Mouse (Mus musculus) forebrain, embryonic 14.5 days (tissue): Measurements from ENCODE around the gene Med12l. TPM values are rescaled to one million over a fixed set of nuclear protein-coding genes. Genes with fewer than 3 reads are reported as not detected.
"Not testable (repeated sequence)": the region's sequence is repeated elsewhere in the genome, so short reads cannot be mapped to it uniquely, and the experiment has no call there.

ENCODE experiments used
- ATAC-seq: fragments of 200-750 bp; cut with Nextera tagmentation; 2 replicates; pipeline ENCODE4 v1.8.0; 2017; ENCODE audit warnings: mild to moderate bottlenecking, moderate library complexity
- DNase-seq: peaks from one replicate; pipeline ENCODE4 v3.0.0-alpha.2; 2015; ENCODE audit warnings: low spot score
- H3K27ac ChIP-seq: fragments of 300-500 bp; sonication (generic); 2 replicates; pipeline ENCODE4 v1.5.1; 2014; ENCODE audit warnings: low read depth, mild to moderate bottlenecking, control low read depth, low read length, moderate library complexity
- H3K27me3 ChIP-seq: fragments of 300-500 bp; sonication (generic); replicated peaks from 2 replicates; pipeline ENCODE4 v1.6.1; 2014; ENCODE audit warnings: low read length, control low read depth, mixed read lengths; ENCODE audit not compliant: control insufficient read depth, insufficient read depth
- H3K36me3 ChIP-seq: fragments of 300-500 bp; sonication (generic); 2 replicates; pipeline ENCODE4 v1.6.1; 2014; ENCODE audit warnings: low read length, control low read depth; ENCODE audit not compliant: control insufficient read depth, insufficient read depth
- H3K4me1 ChIP-seq: fragments of 300-500 bp; sonication (generic); 2 replicates; pipeline ENCODE4 v1.6.1; 2014; ENCODE audit warnings: antibody characterized with exemption, low read length, control low read depth; ENCODE audit not compliant: control insufficient read depth, insufficient read depth
- H3K4me2 ChIP-seq: fragments of 300-500 bp; sonication (generic); 2 replicates; pipeline ENCODE4 v1.6.1; 2014; ENCODE audit warnings: mild to moderate bottlenecking, control low read depth, low read length
- H3K4me3 ChIP-seq: fragments of 300-500 bp; sonication (generic); 2 replicates; pipeline ENCODE4 v1.5.1; 2014; ENCODE audit warnings: low read depth, low read length, control low read depth
- H3K9ac ChIP-seq: fragments of 300-500 bp; sonication (generic); 2 replicates; pipeline ENCODE4 v1.6.1; 2014; ENCODE audit warnings: mild to moderate bottlenecking, low read length, control low read depth, moderate library complexity
- H3K9me3 ChIP-seq: fragments of 300-500 bp; sonication (generic); replicated peaks from 2 replicates; pipeline ENCODE4 v1.6.1; 2016; ENCODE audit warnings: low read length, control low read depth, mixed read lengths; ENCODE audit not compliant: control insufficient read depth
- WGBS: fragments of 180-500 bp; shearing (Covaris S2); extraction: QIAGEN DNeasy Blood & Tissue Kit; methylation state at CpG from one replicate; pipeline ENCODE4 v1.1.7; 2014; 5-methylcytosine and 5-hydroxymethylcytosine counted together
- polyA plus RNA-seq: library from polyadenylated mRNA; unstranded; fragments of >200 nt; fragmentation: Nextera tagmentation; extraction: Ambion mirVana; gene quantifications from 2 replicates; pipeline ENCODE4 v1.2.1, GENCODE M21; 2014

Med12l gene
- polyA plus RNA-seq, 1 experiment from 2014 or later = 2.3 TPM

DNA sequence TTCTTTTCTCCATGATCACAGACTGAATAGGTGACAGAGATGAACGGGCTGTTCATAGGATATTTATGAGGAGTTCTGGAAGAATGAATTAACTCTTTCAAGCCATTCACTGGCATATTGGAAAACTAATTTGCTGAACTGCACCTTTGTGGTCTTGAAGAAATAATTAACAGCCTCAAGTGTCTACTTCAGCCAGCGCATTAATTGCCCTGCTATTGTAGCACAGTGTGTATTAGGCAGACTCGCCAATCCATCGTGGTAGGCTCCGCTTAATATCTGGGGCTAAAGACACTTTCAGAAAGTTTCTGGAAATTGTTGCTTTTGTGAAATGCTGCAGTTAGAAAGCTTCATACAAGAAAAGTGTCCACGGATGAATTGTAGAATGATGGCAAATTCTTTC lies 35.9 kb downstream of the Med12l start:
- Histone ChIP-seq H3K4me3 (no peak overlapping the region), H3K4me2 (no peak overlapping the region), H3K27ac (no peak overlapping the region), H3K36me3 (no peaks in the 10 kb centered on the region), H3K9ac (no peak overlapping the region), H3K27me3 (no peaks in the 10 kb centered on the region), H3K9me3 (no peaks in the 10 kb centered on the region), H3K4me1 (no peaks in the 10 kb centered on the region)
- DNase-seq (peak; percentile 43), ATAC-seq (no peak)
- WGBS = 16% methylated on average over 6 of the region's 6 CpGs

DNA sequence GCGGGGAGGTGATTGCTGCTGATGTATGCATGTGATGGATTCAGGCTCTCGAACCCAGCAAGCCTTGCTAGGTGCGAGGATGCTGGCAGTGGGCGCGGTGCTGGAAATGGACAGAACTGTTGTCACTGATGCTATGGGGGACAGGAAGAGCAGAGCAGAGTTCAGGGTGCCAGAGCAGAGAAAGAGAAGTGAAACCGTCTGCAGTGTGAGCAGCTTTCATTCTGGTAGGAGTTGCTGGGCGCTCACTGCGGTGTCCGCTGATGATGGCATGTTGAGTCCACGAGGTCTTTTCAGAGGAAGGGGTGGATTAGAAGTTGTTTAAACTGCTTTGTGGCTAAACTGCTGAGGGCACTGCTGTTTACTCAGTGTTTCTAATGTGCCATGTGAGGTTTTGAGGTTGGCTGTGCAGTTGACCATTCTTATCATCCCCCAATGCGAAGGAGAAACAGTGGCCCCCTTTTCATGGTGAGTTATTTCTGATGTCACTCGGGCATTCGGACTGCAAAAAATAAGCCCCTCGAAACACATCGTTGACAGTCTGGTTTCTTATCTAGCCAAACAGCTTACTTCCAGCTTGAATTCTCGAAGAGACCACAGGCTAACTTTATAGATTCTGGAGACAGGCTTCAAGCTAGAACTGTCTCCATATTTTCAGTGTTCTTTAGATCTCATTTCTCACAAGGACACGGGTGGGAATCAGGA lies 49.4 kb downstream of the Med12l start:
- DNase-seq (no peak), ATAC-seq (no peak)
- no peak overlapping the region for H3K9ac ChIP-seq
- 88% methylated on average over 17 of the region's 17 CpGs for WGBS
- H3K4me1 ChIP-seq = no peaks in the 10 kb centered on the region
- no peak overlapping the region for H3K27ac ChIP-seq
- H3K27me3 ChIP-seq = no peaks in the 10 kb centered on the region
- no peak overlapping the region for H3K4me2 ChIP-seq
- no peaks in the 10 kb centered on the region for H3K9me3 ChIP-seq
- no peak overlapping the region for H3K4me3 ChIP-seq
- H3K36me3 ChIP-seq = no peaks in the 10 kb centered on the region

DNA sequence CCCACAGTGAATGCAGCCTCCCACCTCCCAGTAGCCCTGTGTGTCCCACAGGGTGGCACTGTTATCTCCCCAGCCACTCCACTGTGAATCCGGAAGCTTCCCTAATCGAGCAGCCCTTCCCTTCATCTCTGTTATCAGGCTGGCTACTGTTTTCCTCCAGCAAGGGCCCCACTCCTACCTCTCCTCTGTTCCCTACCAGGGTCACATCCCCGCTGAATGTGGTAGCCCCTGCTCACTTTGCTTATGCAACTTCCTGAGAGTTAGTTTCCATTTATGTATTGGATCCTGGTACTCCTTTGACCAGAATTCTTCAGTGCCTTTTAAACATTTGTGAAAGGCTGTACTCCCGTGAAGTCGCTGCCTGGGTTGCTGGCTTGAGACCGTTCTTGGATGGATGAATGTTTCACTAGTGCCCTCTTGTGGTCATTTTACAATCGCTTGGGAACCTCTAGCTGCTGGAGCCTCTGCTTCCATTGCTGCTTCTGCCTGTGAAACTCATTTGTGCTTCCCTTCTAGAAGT lies 53.5 kb downstream of the Med12l start:
- H3K27me3 ChIP-seq = no peaks in the 10 kb centered on the region
- peak; percentile 94 for ATAC-seq
- 3% methylated on average over 7 of the region's 7 CpGs for WGBS
- H3K4me2 ChIP-seq = no peak overlapping the region
- DNase-seq = peak; percentile 93
- no peaks in the 10 kb centered on the region for H3K4me1 ChIP-seq
- H3K9me3 ChIP-seq = no peaks in the 10 kb centered on the region
- H3K27ac ChIP-seq = no peak overlapping the region
- H3K9ac ChIP-seq = no peak overlapping the region
- no peaks in the 10 kb centered on the region for H3K36me3 ChIP-seq
- H3K4me3 ChIP-seq = no peak overlapping the region

DNA sequence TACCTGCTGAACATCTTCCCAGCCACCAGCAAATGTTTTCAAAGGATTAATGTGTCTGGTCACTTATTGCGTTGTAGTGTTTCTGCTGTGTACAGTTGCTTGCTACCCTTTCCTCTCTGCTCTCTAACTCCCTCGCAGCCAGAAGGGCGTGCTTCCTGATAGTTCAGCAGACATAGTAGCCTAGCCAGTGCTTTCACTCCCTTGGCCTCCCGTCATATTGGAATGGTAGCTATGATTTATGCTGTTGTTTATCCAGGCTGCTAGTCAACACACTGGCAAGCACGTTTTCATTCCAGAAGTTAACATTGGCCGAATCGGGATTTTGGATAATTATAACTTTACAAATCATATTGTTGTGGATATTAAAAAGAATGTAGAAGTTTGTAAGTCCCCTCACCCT lies 54.5 kb downstream of the Med12l start:
- Histone ChIP-seq H3K27ac (no peak overlapping the region), H3K9me3 (no peaks in the 10 kb centered on the region)
- WGBS = 93% methylated on average over 7 of the region's 7 CpGs

DNA sequence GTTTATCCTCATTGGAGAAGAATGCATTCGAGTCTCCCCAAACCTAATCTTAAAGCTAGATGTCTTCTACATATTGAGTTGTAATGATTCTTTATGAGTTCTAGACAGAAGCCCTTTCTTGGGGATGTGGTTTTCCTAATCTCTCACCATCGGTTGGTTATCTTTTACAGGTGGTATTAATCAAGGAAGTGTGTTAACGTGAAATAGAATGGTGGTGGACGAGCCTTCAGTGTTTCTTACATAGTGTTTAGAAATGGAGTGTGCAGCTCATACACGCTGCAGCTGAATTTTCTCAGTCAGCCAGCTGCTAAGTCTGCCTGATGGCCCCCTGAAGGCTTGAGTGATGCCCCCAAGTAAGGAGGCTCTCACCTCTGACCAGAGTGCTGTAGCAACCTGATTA lies 56.5 kb downstream of the Med12l start:
- 69% methylated on average over 5 of the region's 5 CpGs for WGBS
- DNase-seq = no peak
- H3K4me3 ChIP-seq = no peak overlapping the region
- H3K4me1 ChIP-seq = no peaks in the 10 kb centered on the region
- H3K36me3 ChIP-seq = no peaks in the 10 kb centered on the region
- H3K9ac ChIP-seq = no peak overlapping the region
- ATAC-seq = no peak
- no peaks in the 10 kb centered on the region for H3K9me3 ChIP-seq
- H3K27me3 ChIP-seq = no peaks in the 10 kb centered on the region
- H3K4me2 ChIP-seq = no peak overlapping the region
- H3K27ac ChIP-seq = no peak overlapping the region

More for the DNA sequence above, 54.5 kb downstream of the Med12l start:
- Histone ChIP-seq H3K9ac (no peak overlapping the region), H3K36me3 (no peaks in the 10 kb centered on the region), H3K27me3 (no peaks in the 10 kb centered on the region), H3K4me1 (no peaks in the 10 kb centered on the region), H3K4me3 (no peak overlapping the region), H3K4me2 (no peak overlapping the region)
- ATAC-seq (no peak), DNase-seq (no peak)

DNA sequence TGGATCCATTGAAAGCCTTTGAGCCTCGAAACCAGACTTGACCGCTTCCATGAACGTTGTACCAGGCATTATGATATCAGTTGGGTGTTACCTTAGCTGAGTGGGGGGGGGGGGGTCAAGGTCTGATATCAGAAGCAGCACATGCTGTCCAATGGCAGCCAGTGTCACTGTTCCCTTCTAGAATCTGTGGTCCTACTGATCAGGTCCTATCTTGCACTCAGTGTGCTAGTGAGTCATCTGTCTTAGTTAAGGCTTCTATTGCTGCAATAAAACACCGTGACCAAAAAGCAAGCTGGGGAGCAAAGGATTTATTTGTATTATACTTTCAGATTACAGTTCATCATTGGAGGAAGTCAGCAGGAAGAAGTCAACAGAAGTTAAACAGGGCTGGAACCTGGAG lies 57.8 kb downstream of the Med12l start:
- 94% methylated on average over 4 of the region's 4 CpGs for WGBS
- H3K4me1 ChIP-seq = no peaks in the 10 kb centered on the region

DNA sequence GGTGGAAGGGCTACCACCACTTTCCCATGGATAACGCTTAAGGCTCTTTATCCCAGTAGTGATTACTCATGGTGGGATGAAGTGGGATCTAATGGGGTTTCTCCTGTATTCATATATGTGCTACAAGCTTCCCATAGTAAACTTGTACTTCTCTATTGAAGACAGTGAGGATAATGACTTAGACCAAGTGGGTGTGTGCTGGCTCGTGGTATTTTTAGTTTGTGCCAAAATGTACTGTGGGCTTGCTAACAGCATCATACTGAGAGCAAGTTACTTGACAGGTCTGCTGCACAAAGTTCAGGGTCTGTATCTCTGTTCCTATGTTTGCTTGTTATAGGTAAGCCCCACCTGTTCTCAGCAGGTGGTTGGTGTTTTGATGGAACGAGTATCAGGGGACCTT lies 60.3 kb downstream of the Med12l start:
- Histone ChIP-seq H3K9ac (no peak overlapping the region), H3K4me2 (no peak overlapping the region), H3K9me3 (no peaks in the 10 kb centered on the region), H3K4me1 (no peaks in the 10 kb centered on the region), H3K4me3 (no peak overlapping the region), H3K36me3 (no peaks in the 10 kb centered on the region), H3K27me3 (no peaks in the 10 kb centered on the region), H3K27ac (no peak overlapping the region)
- DNase-seq (no peak), ATAC-seq (no peak)
- WGBS = 88% methylated on average over 3 of the region's 3 CpGs

More for the DNA sequence above, 57.8 kb downstream of the Med12l start:
- H3K4me3 ChIP-seq = no peak overlapping the region
- H3K27me3 ChIP-seq = no peaks in the 10 kb centered on the region
- no peak for ATAC-seq
- DNase-seq = no peak
- no peaks in the 10 kb centered on the region for H3K9me3 ChIP-seq
- no peak overlapping the region for H3K4me2 ChIP-seq
- H3K27ac ChIP-seq = no peak overlapping the region
- no peak overlapping the region for H3K9ac ChIP-seq
- H3K36me3 ChIP-seq = no peaks in the 10 kb centered on the region

DNA sequence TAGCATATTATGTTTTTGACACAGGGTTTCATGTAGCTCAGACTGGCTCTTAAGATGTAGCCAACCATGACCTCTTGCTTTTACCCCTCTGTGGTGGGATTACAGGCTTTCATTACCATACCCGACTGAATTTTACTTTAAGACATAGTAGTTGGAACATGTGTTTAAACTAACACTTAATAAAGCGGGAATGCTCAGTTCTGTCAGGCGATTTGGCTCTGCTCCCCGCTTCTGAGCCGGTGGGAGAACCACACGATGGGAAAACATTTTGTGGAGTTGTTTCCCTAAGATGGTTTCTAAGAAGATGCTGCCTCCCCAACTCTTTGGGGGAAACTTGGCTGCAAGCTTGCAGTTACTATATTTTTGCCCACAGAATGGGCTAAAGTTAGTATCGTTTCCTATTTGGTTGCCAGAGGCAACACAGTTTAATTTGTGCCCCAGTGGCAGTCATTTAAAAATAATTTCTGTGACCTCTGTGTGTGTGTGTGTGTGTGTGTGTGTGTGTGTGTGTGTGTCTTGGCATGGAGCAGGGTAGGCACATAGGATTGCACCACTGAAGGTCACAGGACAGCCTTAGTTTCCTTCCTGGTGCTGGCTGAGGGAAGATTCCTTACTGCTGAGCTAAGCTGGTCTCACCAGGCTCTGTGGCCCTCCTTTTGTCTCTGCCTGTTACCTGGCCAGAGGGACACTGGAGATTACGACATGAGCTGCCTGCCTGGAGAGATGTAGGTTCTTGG lies 61.1 kb downstream of the Med12l start:
- no peak overlapping the region for H3K4me2 ChIP-seq
- no peaks in the 10 kb centered on the region for H3K4me1 ChIP-seq
- no peaks in the 10 kb centered on the region for H3K9me3 ChIP-seq
- ATAC-seq (no peak), DNase-seq (no peak)
- H3K27me3 ChIP-seq = no peaks in the 10 kb centered on the region
- H3K27ac ChIP-seq = no peak overlapping the region
- no peak overlapping the region for H3K4me3 ChIP-seq
- H3K36me3 ChIP-seq = no peaks in the 10 kb centered on the region
- WGBS = 83% methylated on average over 8 of the region's 8 CpGs
- no peak overlapping the region for H3K9ac ChIP-seq

DNA sequence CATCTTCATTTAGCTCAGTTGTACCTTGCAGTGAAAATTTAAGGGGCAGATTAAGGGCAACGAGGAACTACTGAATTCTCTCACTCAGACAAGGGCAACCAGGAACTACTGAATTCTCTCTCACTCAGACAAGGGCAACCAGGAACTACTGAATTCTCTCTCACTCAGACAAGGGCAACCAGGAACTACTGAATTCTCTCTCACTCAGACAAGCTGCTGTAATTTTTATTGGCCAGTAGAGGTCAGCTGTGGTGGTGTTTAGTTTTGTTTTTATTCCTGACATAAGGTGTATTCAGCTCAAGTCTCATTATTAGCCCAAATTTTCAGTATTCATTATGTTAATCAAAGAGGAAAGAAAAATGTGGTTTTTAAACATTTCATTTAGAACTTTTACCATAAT lies 63.4 kb downstream of the Med12l start:
- H3K4me2 ChIP-seq, H3K36me3 ChIP-seq, H3K4me3 ChIP-seq, H3K9ac ChIP-seq, H3K27ac ChIP-seq, H3K9me3 ChIP-seq, H3K27me3 ChIP-seq, H3K4me1 ChIP-seq, DNase-seq, ATAC-seq: not testable (repeated sequence)
- WGBS = 88% methylated on average over 1 of the region's 1 CpGs
